Mouse (Mus musculus) kidney, adult 9 months (tissue): Measurements from ENCODE around the gene Mbd3.

Source experiments
- DNase-seq: peaks from one replicate; pipeline ENCODE4 v3.0.0; 2022

Mbd3 gene

GRCm38 (mm10) chr10:80423562-80423961, 24.2 kb upstream of the Mbd3 start:
- DNase-seq: no peak

DNA sequence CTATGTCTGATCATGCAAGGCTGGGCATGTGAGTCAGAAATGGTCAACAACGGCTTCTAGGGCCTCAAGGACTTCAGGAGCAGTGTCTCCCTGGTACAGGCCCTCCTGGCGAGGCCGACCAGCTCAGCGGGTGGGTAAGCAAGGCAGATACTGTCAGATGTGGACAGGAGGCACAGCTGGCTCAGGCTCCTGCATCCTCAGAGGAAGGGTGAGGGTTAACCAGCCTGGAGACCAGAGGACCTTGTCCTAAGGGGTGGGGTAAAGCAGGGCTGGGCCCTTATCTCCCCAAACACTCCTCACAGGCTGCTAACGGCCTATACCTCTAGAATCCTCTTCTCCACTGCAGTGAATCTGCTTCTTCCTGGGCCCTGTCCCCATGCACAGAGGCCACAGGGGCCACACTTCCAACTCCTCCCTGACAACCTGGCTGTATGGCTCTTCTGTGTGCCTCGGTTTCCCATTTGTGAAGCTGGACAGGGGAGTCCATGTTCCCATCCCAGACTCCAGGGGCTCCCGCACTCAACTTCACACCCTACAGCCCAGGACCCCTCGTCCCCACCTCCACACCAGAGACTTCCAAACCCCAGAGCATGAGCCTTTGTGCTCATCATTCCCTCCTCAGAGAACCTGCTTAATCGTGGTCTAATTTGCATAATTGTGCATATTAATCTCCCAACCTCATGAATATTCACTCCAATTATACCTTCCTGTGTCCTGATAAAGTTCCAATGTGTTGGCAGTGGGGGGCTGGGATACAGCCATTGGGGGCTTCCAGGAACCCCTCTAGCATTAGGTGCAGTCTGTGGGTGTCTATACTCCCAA, 22.5 kb upstream of the Mbd3 start:
- DNase-seq: no peak

- DNase-seq: no peak
These were observed 21.9 kb upstream of the Mbd3 start for GRCm38 (mm10) chr10:80421208-80421607.

- no peak for DNase-seq
These were observed 21.4 kb upstream of the Mbd3 start for GRCm38 (mm10) chr10:80420729-80421128.

GRCm38 (mm10) chr10:80419419-80419818, 20.1 kb upstream of the Mbd3 start:
- DNase-seq: no peak

DNA sequence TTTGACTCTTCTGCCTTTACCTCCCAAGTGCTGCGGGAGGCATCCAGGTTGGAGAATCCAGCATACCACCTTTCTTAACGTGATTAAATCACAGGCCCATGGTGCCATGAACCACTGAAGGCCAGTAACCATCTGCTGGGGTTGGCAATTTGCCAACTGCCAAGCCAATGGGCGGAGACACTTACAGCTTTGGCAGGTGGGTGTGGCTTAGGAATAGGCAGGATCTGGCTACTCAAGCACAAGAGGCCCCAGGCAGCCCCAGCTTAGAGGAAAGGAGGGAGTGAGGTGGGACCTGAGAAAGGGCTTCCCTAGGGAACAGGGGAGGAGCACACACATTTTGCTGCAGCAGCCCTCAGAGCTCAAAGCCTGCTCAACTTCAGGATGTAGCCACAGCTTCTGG, 19.0 kb upstream of the Mbd3 start:
- no peak for DNase-seq

DNA sequence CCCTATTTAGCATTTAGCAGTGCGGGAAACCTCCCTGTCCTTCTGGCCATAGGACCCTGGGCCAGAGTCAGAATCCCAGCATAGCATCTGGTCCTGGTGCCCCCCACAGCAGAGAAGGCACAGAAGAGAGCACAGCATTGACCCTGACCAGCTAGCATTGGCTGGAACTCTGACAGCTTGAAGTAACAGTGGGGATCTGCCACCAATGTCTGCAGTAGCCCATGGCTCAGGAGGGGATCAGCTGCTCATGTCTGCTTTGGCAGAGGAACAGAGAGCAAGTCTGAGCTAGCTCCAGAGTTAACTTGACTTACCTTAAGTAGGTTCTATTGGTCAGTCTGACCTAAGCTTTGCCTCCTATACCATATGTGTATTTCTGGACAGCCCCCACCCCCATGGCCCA, 18.5 kb upstream of the Mbd3 start:
- no peak for DNase-seq

DNA sequence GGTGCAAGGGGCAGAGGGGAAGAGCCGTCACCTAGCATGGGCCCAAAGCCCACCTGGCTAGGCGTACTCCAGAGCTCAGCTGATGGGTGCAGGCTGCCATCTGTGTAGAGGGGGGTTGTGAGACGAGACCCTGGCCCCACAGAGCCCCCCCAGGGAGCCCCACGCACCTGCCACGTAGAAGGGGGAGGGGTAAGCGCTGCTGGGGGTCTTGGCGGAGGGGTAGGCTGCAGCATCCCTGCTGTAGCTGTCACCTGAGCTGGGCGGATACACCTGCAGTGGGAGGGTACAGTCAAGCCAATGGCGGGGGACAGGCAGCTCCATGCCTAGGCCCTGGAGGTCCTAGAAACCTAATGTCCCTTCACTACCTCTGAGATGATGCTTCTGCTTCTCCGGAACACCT, 18.0 kb upstream of the Mbd3 start:
- no peak for DNase-seq

DNA sequence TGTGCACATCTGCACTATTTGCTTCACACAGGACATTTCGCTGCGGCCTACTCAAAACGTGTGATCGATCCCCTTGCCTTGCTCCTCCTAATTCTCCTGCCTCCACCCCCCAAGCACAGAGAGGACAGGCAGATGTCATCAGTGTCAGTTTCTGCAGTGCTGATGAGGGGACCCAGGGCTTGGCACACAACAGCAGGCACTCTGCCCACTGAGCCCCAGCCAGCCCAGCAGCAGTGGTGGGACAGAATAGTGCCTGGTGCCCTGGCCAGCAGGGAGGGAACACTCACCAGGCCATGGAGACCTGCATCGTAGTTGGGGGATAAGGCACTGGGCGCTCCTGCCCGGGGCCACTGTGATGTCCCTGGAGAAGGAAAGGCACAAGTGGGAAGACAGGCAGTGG, 16.2 kb upstream of the Mbd3 start:
- DNase-seq: no peak

DNA sequence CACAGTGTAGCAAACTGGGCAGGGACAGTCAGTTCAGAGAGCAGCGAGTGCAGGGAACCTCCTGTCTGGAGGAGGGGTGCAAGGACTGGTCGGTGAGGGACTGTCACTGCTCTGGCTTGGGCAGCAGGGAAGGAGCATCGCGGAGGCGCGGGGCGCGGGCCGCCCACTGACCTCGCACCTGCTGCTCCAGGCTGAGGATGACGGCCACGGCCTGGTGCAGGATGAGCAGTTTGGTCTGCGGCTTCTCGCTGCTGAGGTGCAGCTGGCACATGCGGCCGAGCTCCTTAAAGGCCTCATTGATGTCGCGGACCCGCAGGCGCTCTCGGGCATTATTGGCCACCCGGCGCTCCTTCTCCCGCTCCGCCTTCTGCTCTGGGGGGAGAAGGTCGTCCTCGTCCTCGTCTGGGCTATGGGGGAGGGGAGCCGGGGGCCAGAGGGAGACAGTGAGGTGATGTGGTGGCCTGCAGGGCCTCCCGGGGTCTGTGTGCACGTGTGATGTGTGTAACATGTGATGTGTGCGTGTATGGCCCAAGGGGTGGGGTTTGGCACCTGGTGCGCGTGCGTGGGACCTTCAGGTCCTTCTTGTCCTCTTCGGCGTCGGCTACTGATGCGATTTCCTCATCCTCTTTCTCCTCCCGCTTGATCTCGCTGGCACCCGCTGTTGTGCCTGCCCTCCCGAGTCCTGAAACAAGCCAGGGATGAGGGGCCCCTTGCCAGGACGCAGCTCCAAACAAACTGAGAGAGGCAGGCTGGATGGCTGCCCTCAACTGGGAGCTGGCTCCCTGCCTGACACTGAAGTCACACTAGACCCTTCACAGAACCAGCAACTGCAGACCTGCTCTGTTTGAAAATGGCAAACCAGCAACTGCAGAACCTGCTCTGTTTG, 13.5 kb upstream of the Mbd3 start:
- DNase-seq: no peak

DNA sequence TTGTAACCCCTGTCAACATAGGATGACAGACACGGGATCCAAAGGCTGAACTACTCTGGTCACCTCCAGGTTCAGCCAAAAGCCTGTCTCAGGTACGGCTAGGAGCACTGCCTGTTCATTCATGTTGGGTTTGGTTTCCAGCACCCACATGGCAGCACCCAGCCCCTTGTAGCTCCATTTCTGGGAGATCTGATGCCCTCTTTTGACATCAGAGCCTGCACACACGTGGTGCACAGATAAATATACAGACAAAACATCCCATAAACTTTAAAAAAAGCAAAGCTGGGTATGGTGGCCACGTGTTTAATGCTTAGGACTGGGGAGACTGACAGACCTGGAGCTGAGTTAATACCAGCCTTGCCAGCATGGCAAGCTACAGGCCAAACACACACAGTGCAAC, 8.6 kb upstream of the Mbd3 start:
- DNase-seq: no peak

DNA sequence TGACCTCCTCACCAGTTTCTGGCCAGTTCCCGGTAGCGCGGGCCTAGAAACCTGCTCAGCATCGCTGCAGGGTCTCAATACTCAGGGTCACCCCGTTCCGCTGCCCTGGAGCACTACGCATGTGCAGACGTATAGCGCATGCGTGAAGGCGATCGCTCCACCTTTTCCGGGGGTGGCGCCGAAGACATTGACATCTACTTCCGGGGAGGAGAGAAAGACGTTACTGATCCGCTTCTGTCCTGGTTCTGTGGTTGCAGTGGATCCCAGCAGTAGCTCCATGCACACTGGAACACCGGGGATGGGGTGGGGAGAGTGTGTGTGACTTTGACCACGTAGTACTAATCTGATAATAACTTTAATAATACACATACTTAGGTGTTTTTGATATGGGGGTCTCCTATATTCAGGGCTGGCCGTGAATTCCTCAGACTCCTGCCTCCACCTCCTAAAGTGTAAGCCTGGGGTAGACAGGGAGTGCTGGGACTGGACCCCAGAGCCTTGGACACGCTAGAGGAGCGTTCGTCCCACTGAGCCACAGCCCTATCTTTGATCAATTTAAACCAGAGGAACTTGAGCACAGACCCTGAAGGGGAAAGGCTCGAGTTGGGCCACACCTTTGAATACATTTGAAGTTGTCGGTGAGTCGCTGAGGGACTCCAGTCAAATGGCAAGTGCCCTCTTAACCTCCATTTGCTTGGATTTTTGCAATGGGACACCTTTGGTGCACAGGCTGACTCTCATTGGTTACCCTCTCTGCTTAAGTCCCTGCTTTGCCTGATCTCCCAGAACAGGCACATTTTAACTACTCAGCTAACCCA, 7.5 kb upstream of the Mbd3 start, which contains the start of gene Uqcr11:
TSS of gene Uqcr11 (minus strand) at position 147 of the 818 bp plus-strand sequence.
- peak; percentile 97 for DNase-seq

GRCm38 (mm10) chr10:80405481-80406173, 6.3 kb upstream of the Mbd3 start:
- no peak for DNase-seq

- peak; percentile 57 for DNase-seq
These were observed 3.8 kb upstream of the Mbd3 start for GRCm38 (mm10) chr10:80403044-80403692.

DNA sequence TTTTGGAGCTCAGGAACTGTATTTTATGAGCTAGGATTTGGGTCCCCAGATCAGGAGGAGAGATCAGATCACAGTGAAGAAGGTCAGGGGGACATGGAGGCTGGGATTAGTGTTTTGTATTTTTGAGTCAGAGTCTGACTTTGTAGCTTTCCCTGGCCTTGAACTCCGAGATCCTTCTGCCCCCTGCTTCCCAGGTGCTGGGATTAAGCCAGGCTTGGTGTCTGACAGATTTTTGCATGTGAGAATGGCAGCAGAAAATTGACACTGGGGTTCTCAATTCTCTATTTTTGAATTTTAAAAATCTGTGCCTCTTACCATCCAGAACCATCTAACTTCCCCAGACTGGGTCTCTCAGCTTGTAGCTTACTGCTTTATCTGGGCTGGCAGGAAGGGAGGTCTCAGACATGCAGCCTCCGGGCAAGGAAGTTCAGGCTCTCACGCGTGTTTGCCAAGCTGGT, 1.4 kb upstream of the Mbd3 start:
- no peak for DNase-seq

DNA sequence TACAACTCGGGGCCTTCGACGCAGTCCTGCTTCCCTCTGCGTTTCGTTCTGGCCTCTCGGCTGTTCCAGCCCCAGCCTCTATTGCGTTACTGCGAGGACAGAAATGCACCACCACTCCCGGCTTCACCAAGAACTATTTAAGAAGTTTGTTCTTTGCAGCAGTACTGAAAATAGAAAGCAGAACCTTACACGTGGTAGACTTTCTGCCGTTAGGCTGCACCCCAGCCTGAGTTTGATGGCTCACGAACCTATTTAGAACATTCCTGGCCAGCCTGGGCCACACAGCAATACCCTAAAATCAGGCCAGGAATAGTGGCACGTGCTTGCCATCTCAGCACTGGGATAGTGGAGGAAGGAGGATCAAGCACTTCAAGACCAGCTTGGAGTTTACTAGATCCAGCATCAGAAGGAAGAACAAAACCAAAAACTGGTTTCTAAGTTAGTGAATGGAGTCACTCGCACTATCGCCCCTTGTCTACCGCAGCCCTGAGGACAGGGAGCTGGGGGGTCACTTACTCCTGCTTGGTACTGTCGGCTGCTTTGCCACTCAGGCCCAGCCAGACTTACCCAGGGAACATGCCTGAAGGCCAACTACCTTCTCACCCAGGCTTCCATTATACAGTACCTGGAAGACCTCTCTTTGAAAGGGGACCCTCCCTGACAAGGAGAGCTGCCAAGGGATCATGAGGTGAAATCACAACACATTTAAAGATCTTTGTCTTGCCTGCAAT, 788 bp upstream of the Mbd3 start:
- no peak for DNase-seq

- DNase-seq: peak; percentile 98
These were observed 595 bp downstream of the Mbd3 start for GRCm38 (mm10) chr10:80398719-80399190.

- no peak for DNase-seq
These were observed 1.2 kb downstream of the Mbd3 start for GRCm38 (mm10) chr10:80398174-80398535.

- DNase-seq: no peak
These were observed 1.7 kb downstream of the Mbd3 start for GRCm38 (mm10) chr10:80397524-80398173.

DNA sequence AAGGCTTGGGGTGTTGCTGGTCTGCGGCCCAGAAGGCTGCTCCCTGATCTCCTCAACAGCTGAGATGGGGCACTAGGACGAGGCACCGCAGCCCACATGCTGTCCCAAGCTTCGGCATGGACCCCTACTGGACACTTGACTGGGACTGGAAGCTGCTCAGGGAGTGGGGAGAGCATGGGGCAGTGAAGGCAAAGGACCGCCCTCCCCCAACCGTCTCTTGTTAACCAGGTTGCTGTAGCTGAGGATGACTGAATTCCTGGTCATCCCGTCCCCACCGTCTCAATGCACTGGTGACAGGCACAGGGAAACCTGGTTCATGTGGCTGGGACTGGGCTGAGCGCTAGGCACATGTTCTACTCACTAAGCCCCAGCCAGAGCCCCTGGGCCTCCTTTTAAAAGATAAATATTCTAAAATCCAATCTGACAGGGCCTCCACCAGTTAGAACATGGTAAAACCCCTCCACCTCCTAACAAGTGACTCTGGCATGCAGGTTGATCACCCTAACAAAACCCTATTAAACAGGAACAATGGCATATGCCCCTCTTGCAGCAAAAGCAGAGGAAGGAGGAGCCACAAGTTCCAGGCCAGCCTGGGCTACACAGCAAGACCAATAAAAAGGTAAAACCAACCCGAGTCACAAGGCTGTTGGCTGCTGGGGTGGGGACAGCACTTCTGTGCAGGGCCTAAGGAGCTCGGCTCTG, 2.4 kb downstream of the Mbd3 start:
- DNase-seq: no peak
